Mouse (Mus musculus) lung, embryonic 16.5 days (tissue): ENCODE measurements around the gene Atg14. TPM values are rescaled to one million over a fixed set of nuclear protein-coding genes. Genes with fewer than 3 reads are reported as not detected.
"Not testable (repeated sequence)": the region's sequence is repeated elsewhere in the genome, so short reads cannot be mapped to it uniquely, and the experiment has no call there.

Source experiments
- ATAC-seq: fragments of 200-750 bp; cut with Nextera tagmentation; 2 replicates; pipeline ENCODE4 v1.8.0; 2017; ENCODE audit warnings: low read depth, mild to moderate bottlenecking, moderate library complexity
- H3K27ac ChIP-seq: fragments of 300-500 bp; sonication (generic); 2 replicates; pipeline ENCODE4 v1.5.1; 2014; ENCODE audit warnings: mild to moderate bottlenecking, control low read depth, low read length
- H3K27me3 ChIP-seq: fragments of 300-500 bp; sonication (generic); 2 replicates; pipeline ENCODE4 v1.6.1; 2014; ENCODE audit warnings: low read depth, low read length, mixed read lengths; ENCODE audit not compliant: control insufficient read depth, insufficient read depth
- H3K36me3 ChIP-seq: fragments of 300-500 bp; sonication (generic); 2 replicates; pipeline ENCODE4 v1.6.1; 2014; ENCODE audit warnings: low read length; ENCODE audit not compliant: control insufficient read depth, insufficient read depth
- H3K4me1 ChIP-seq: fragments of 300-500 bp; sonication (generic); replicated peaks from 2 replicates; pipeline ENCODE4 v1.6.1; 2014; ENCODE audit warnings: low read length, mixed read lengths; ENCODE audit not compliant: control insufficient read depth, insufficient read depth
- H3K4me2 ChIP-seq: fragments of 300-500 bp; sonication (generic); 2 replicates; pipeline ENCODE4 v1.6.1; 2014; ENCODE audit warnings: low read depth, low read length, control low read depth
- H3K4me3 ChIP-seq: fragments of 300-500 bp; sonication (generic); 2 replicates; pipeline ENCODE4 v1.5.1; 2014; ENCODE audit warnings: mild to moderate bottlenecking, low read length, control low read depth
- H3K9ac ChIP-seq: fragments of 300-500 bp; sonication (generic); 2 replicates; pipeline ENCODE4 v1.6.1; 2014; ENCODE audit warnings: low read length, control low read depth
- H3K9me3 ChIP-seq: fragments of 300-500 bp; sonication (generic); 2 replicates; pipeline ENCODE4 v1.6.1; 2016; ENCODE audit warnings: low read length; ENCODE audit not compliant: control insufficient read depth
- WGBS: fragments of 180-500 bp; shearing (Covaris S2); extraction: QIAGEN DNeasy Blood & Tissue Kit; methylation state at CpG from one replicate; pipeline ENCODE4 v1.1.7; 2014; 5-methylcytosine and 5-hydroxymethylcytosine counted together
- polyA plus RNA-seq: library from polyadenylated mRNA; unstranded; fragments of >200 nt; fragmentation: Nextera tagmentation; extraction: Ambion mirVana; gene quantifications from 2 replicates; pipeline ENCODE4 v1.2.1, GENCODE M21; 2015

Gene Atg14
- polyA plus RNA-seq, 1 experiment from 2014 or later, result 15.4 TPM

DNA sequence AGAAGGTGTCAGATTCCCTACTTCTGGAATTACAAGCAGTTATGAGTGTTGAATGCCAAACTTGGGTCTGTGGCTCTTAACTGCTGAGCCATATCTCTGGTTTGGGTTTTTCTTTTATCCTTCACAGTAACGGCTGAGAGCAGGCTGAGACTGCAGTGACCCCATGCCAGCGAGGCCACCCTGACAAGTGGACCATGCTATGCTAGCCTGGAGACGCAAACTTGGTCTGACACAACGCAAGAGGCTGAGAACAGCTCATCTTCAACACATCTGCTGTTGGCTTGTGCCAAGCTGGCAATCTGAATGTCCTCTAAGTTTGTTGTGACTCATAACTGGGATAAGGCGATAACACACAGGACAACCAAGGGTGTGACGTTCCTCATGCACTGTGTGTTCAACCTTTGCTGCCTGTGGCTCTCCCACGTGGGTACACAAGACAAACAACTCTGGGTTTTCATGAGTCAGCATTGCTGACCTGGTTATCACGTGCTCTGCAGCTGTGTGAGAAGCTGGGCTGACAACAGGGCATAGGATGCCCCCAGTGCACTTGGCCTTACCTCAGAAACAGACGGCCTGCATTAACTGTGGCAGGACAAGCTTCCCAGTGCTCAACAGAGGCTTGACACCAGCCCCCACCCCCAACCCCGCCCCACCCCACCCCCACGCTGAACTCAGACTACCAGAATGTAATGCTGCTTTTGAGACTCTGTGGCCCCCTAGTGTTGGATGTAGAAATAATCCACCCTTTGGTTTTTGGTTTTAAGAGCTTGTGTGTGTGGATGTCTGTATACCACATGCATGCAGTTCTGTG lies 36.9 kb downstream of the Atg14 start:
- WGBS, result 25% methylated on average over 11 of the region's 11 CpGs
- peaks cover 10% of the 10 kb centered on the region for H3K4me1 ChIP-seq
- no peak overlapping the region for H3K4me3 ChIP-seq
- ATAC-seq, result peak; percentile 81
- peak overlapping the region; percentile 34 for H3K4me2 ChIP-seq
- no peaks in the 10 kb centered on the region for H3K9me3 ChIP-seq
- H3K36me3 ChIP-seq, result 0 out of 2 replicates have a peak, but pooled peaks cover 2% of the 10 kb centered on the region
- peak overlapping the region; percentile 33; the same call in 1 of the 2 replicates for H3K27ac ChIP-seq
- H3K27me3 ChIP-seq, result no peaks in the 10 kb centered on the region
- H3K9ac ChIP-seq, result no peak overlapping the region

DNA sequence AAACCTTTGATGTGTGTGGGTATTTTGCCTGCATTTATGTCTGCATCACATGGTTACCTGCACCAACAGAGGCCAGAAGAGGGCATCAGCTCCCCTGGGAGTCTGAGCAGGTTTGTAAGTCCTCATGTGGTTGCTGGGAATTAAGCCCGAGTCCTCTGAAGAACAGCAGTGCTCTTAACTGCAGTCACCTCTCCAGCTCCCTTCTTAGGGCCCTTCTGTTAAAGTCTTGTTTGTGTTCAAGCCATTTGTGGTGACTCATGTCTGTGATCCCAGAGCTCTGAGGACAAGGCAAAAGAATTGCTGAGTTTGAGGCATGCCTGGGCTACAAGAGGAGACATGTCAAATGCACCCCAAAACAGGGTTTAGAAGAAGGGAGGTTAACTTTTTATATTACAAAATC lies 38.0 kb downstream of the Atg14 start:
- Histone ChIP-seq H3K36me3 (0 out of 2 replicates have a peak, but pooled peaks cover 2% of the 10 kb centered on the region), H3K9me3 (no peaks in the 10 kb centered on the region), H3K4me3 (no peak overlapping the region), H3K4me1 (peaks cover 10% of the 10 kb centered on the region), H3K9ac (no peak overlapping the region), H3K27me3 (no peaks in the 10 kb centered on the region), H3K4me2 (no peak overlapping the region), H3K27ac (no peak overlapping the region)
- 75% methylated on average over 1 of the region's 1 CpGs for WGBS
- ATAC-seq, result no peak

DNA sequence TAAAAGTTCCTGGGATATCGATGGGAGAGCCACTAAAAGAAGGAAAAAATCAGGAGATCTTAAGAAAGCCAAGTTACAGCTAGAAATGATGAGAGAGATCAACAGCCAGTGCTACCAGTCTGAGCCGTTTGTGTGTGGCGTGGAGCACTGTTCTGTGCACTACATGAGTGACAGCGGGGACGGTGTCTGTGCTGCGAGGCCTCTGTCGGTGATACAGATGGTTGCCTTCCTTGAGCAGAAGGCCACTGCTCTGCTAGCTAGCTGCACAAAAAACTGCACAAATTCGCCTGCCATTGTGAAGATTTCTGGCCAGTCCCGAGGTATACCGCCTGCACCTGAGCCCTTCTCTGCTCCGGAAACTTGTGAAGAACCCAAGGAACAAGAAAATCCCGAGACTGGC lies 40.9 kb downstream of the Atg14 start:
- H3K4me2 ChIP-seq, ATAC-seq, H3K27ac ChIP-seq, H3K9ac ChIP-seq, H3K4me3 ChIP-seq, H3K4me1 ChIP-seq, H3K9me3 ChIP-seq, H3K36me3 ChIP-seq, H3K27me3 ChIP-seq: not testable (repeated sequence)
- 89% methylated on average over 10 of the region's 12 CpGs for WGBS

DNA sequence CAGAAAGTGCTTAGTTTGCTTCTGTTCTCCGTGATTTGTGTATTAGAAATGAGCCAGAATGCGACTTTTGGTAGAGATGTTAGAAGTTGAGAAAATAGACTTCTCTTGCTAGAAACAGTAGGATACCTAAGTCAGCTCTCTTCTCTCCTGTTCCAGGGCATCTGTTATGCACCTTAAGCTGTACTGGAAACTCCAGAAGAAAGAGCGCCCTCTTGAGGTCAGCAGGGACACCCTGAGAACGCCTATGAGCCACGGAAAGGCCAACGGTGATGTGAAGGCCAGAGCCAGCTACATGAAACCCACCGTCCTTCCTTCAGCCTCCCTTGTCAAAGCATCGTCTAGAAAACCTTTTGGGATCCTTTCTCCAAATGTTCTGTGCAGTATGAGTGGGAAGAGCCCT lies 41.4 kb downstream of the Atg14 start:
- H3K9ac ChIP-seq, result no peak overlapping the region
- WGBS, result 34% methylated on average over 8 of the region's 8 CpGs
- H3K4me2 ChIP-seq, result no peak overlapping the region
- H3K27me3 ChIP-seq, result no peaks in the 10 kb centered on the region
- ATAC-seq, result no peak
- peaks cover 7% of the 10 kb centered on the region for H3K4me1 ChIP-seq
- H3K9me3 ChIP-seq, result no peaks in the 10 kb centered on the region
- no peak overlapping the region for H3K4me3 ChIP-seq
- H3K36me3 ChIP-seq, result 0 out of 2 replicates have a peak, but pooled peaks cover 2% of the 10 kb centered on the region
- no peak overlapping the region for H3K27ac ChIP-seq

DNA sequence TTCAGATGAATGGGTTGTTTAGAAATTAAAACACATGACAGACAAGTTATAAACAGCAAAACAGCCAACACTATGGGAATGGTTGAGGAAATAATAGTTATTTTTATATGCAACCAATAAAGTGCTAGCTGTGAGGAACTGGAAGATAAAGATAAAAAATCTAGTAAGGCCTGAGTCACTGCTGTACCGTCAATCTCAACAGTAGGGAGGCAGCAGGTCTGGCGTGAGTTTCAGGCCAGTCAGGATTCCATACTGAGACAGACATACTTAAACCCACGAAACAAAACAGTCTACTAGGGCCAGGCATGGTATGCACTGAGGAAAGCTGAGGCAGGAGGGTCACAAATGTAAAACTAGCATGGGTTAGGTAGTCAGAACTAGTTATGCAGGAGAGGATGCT lies 42.2 kb downstream of the Atg14 start:
- ATAC-seq, result no peak
- H3K27ac ChIP-seq, result no peak overlapping the region

DNA sequence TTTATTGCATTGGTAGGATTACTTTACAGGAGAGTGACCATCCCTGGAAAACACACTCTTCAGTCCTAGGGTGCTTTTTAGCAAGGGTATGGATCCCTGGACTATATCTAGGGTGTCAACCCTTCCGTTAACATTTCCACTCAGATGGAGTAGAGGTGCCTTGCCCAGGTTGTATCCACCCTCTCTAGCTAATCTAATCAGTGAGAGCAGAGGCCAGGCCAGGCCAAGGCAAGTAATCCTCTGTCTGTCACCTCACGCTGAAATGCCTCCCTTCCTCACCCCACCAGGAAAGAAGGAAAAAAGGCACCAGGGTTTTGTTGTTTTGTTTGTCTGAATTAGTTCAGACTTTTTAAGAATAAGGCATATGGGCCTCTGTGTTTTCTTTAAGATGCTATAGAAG lies 42.6 kb downstream of the Atg14 start:
- H3K9ac ChIP-seq, result no peak overlapping the region
- no peak for ATAC-seq
- no peaks in the 10 kb centered on the region for H3K9me3 ChIP-seq
- 71% methylated on average over 2 of the region's 2 CpGs for WGBS
- no peak overlapping the region for H3K4me3 ChIP-seq
- no peaks in the 10 kb centered on the region for H3K4me1 ChIP-seq
- 0 out of 2 replicates have a peak, but pooled peaks cover 2% of the 10 kb centered on the region for H3K36me3 ChIP-seq
- no peak overlapping the region for H3K4me2 ChIP-seq
- no peaks in the 10 kb centered on the region for H3K27me3 ChIP-seq
- no peak overlapping the region for H3K27ac ChIP-seq

More for the DNA sequence above, 42.2 kb downstream of the Atg14 start:
- H3K4me3 ChIP-seq, result no peak overlapping the region
- H3K9me3 ChIP-seq, result no peaks in the 10 kb centered on the region
- H3K36me3 ChIP-seq, result 0 out of 2 replicates have a peak, but pooled peaks cover 2% of the 10 kb centered on the region
- 63% methylated on average over 3 of the region's 3 CpGs for WGBS
- no peaks in the 10 kb centered on the region for H3K27me3 ChIP-seq
- H3K4me2 ChIP-seq, result no peak overlapping the region
- H3K4me1 ChIP-seq, result peaks cover under 1% of the 10 kb centered on the region; the same call in 1 of the 2 replicates
- no peak overlapping the region for H3K9ac ChIP-seq

DNA sequence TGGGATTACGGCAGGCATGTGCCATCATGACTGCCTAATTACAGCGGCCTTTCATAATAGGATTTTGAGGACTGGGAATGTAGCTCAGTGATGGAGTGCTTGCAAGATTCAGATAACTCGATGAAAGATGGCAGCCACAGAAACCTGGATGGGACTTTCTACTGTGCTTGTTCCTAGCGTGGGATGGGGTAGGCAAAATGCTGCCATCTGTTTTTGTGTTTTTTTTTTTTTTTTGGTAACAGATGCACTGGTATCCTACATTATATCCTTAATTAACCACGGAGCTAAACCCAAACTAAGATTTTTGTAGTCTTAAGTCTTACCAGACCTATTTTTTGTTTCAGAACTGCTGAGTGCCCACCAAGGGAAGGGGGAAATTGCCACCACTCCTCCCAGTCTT lies 44.6 kb downstream of the Atg14 start:
- H3K9me3 ChIP-seq, result no peaks in the 10 kb centered on the region
- no peak for ATAC-seq
- no peaks in the 10 kb centered on the region for H3K36me3 ChIP-seq
- H3K9ac ChIP-seq, result no peak overlapping the region
- H3K4me2 ChIP-seq, result no peak overlapping the region
- H3K27ac ChIP-seq, result no peak overlapping the region
- H3K4me3 ChIP-seq, result no peak overlapping the region
- no peaks in the 10 kb centered on the region for H3K27me3 ChIP-seq
- no peaks in the 10 kb centered on the region for H3K4me1 ChIP-seq
- 85% methylated on average over 5 of the region's 5 CpGs for WGBS

DNA sequence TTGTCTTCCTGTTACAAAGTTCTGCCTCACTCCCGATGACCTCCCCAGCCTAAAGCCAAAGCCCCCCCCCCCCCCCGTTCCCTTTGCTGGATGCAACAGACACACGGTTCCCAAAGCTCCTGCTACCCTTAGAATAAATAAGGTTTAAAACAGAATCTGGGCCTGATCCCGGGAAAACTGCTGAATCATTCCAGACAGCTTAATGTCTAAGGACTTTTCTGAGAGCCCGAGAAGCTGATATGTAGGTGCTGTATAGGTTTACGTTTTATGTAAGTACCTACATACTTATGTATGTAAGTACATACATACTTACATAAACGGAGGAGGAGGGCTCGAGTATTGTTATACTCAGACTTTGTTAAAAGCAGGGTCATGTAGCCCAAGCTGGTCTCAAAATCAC lies 45.1 kb downstream of the Atg14 start:
- ATAC-seq, result no peak
- WGBS, result 64% methylated on average over 8 of the region's 8 CpGs
- Histone ChIP-seq H3K4me2 (no peak overlapping the region), H3K27me3 (no peaks in the 10 kb centered on the region), H3K27ac (no peak overlapping the region), H3K4me1 (no peaks in the 10 kb centered on the region), H3K4me3 (no peak overlapping the region), H3K36me3 (no peaks in the 10 kb centered on the region), H3K9me3 (no peaks in the 10 kb centered on the region), H3K9ac (no peak overlapping the region)

DNA sequence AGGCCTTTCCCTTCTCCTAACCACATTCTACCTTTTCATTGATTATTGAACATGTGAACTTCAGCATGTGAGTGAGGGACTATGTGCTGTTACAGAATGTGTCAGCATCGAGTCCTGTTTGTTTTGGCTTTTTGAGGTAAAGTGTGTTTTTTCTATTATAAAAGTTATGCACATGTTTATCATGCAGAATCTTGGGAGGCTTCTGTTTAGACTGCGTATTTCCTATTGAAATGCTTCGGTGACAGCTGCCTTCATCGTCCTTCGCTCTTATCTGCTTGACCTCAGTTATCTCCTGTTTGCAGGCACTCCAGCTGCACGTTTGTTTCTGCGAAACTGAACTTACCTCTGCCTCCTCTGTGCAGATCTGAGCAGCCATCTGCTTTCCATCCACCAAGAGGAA lies 48.1 kb downstream of the Atg14 start:
- no peak overlapping the region for H3K27ac ChIP-seq

More for the DNA sequence above, 48.1 kb downstream of the Atg14 start:
- no peak overlapping the region for H3K4me3 ChIP-seq
- no peaks in the 10 kb centered on the region for H3K4me1 ChIP-seq
- H3K4me2 ChIP-seq, result no peak overlapping the region
- H3K9ac ChIP-seq, result no peak overlapping the region
- ATAC-seq, result no peak
- H3K36me3 ChIP-seq, result no peaks in the 10 kb centered on the region
- H3K9me3 ChIP-seq, result no peaks in the 10 kb centered on the region
- WGBS, result 28% methylated on average over 7 of the region's 7 CpGs
- H3K27me3 ChIP-seq, result no peaks in the 10 kb centered on the region
